Mouse (Mus musculus) intestine, postnatal 0 days (tissue): ENCODE data around the gene Negr1. TPM values are rescaled to one million over a fixed set of nuclear protein-coding genes. Genes with fewer than 3 reads are reported as not detected.

ENCODE experiments used
- ATAC-seq: fragments of 200-750 bp; cut with Nextera tagmentation; 2 replicates; pipeline ENCODE4 v1.8.0; 2017; ENCODE audit warnings: mild to moderate bottlenecking, moderate TSS enrichment, moderate library complexity
- H3K27ac ChIP-seq: fragments of 300-500 bp; sonication (generic); 2 replicates; pipeline ENCODE4 v1.5.1; 2014; ENCODE audit warnings: mild to moderate bottlenecking, low read depth, low read length, moderate library complexity
- H3K27me3 ChIP-seq: fragments of 300-500 bp; sonication (generic); replicated peaks from 2 replicates; pipeline ENCODE4 v1.6.1; 2014; ENCODE audit warnings: low read length, mixed read lengths; ENCODE audit not compliant: control insufficient read depth, insufficient read depth
- H3K36me3 ChIP-seq: fragments of 300-500 bp; sonication (generic); 2 replicates; pipeline ENCODE4 v1.6.1; 2014; ENCODE audit warnings: mild to moderate bottlenecking, moderate library complexity; ENCODE audit not compliant: control insufficient read depth, insufficient read depth
- H3K4me1 ChIP-seq: fragments of 300-500 bp; sonication (generic); replicated peaks from 2 replicates; pipeline ENCODE4 v1.6.1; 2014; ENCODE audit warnings: antibody characterized with exemption, low read length, mixed read lengths; ENCODE audit not compliant: control insufficient read depth, insufficient read depth
- H3K4me2 ChIP-seq: fragments of 300-500 bp; sonication (generic); replicated peaks from 2 replicates; pipeline ENCODE4 v1.6.1; 2014; ENCODE audit warnings: low read depth, mild to moderate bottlenecking, moderate library complexity
- H3K4me3 ChIP-seq: fragments of 300-500 bp; sonication (generic); 2 replicates; pipeline ENCODE4 v1.5.1; 2014; ENCODE audit warnings: low read depth, low read length
- H3K9ac ChIP-seq: fragments of 300-500 bp; sonication (generic); 2 replicates; pipeline ENCODE4 v1.6.1; 2014; ENCODE audit warnings: mild to moderate bottlenecking, low read depth, low read length
- H3K9me3 ChIP-seq: fragments of 300-500 bp; sonication (generic); 2 replicates; pipeline ENCODE4 v1.6.1; 2016; ENCODE audit warnings: mixed run types; ENCODE audit not compliant: control insufficient read depth
- CTCF ChIP-seq: sonication (generic); IDR thresholded peaks from 2 replicates; pipeline ENCODE4 v1.5.1; 2016; ENCODE audit warnings: low read depth, mild to moderate bottlenecking, control low read depth, antibody characterized with exemption, moderate library complexity
- WGBS: fragments of 180-500 bp; shearing (Covaris S2); extraction: QIAGEN DNeasy Blood & Tissue Kit; methylation state at CpG from one replicate; pipeline ENCODE4 v1.1.7; 2014; 5-methylcytosine and 5-hydroxymethylcytosine counted together
- polyA plus RNA-seq: library from polyadenylated mRNA; unstranded; fragments of >200 nt; fragmentation: Nextera tagmentation; extraction: Ambion mirVana; gene quantifications from 2 replicates; pipeline ENCODE4 v1.2.1, GENCODE M21; 2015

Negr1 gene
- polyA plus RNA-seq, 1 experiment from 2014 or later, result 2.0 TPM

- H3K27ac ChIP-seq, result no peak overlapping the region
- no peaks in the 10 kb centered on the region for H3K36me3 ChIP-seq
- H3K4me1 ChIP-seq, result no peaks in the 10 kb centered on the region
- H3K9me3 ChIP-seq, result no peaks in the 10 kb centered on the region
- no peaks in the 10 kb centered on the region for H3K27me3 ChIP-seq
- no peak overlapping the region for H3K9ac ChIP-seq
- WGBS, result 71% methylated on average over 1 of the region's 1 CpGs
- no peak overlapping the region for H3K4me2 ChIP-seq
- no peak overlapping the region for H3K4me3 ChIP-seq
- no peak for TF ChIP-seq CTCF
- no peak for ATAC-seq
These were observed 772.6 kb downstream of the Negr1 start for GRCm38 (mm10) chr3:157334169-157334568.

- H3K27ac ChIP-seq, result no peak overlapping the region
- no peak for ATAC-seq
- no peak overlapping the region for H3K4me2 ChIP-seq
- WGBS, result 76% methylated on average over 2 of the region's 2 CpGs
- no peak overlapping the region for H3K9ac ChIP-seq
- TF ChIP-seq CTCF, result no peak
- H3K9me3 ChIP-seq, result no peaks in the 10 kb centered on the region
- H3K4me3 ChIP-seq, result no peak overlapping the region
- no peaks in the 10 kb centered on the region for H3K36me3 ChIP-seq
- no peaks in the 10 kb centered on the region for H3K4me1 ChIP-seq
- H3K27me3 ChIP-seq, result no peaks in the 10 kb centered on the region
These were observed 787.9 kb downstream of the Negr1 start for GRCm38 (mm10) chr3:157349480-157349879.

GRCm38 (mm10) chr3:157358905-157359304, 797.3 kb downstream of the Negr1 start:
- no peak overlapping the region for H3K27ac ChIP-seq
- H3K9me3 ChIP-seq, result no peaks in the 10 kb centered on the region
- no peak overlapping the region for H3K4me2 ChIP-seq
- no peak overlapping the region for H3K4me3 ChIP-seq
- H3K9ac ChIP-seq, result no peak overlapping the region
- WGBS, result 46% methylated on average over 3 of the region's 3 CpGs
- no peaks in the 10 kb centered on the region for H3K4me1 ChIP-seq
- no peaks in the 10 kb centered on the region for H3K27me3 ChIP-seq
- H3K36me3 ChIP-seq, result no peaks in the 10 kb centered on the region
- no peak for ATAC-seq
- peak; percentile 61 for TF ChIP-seq CTCF

- no peaks in the 10 kb centered on the region for H3K9me3 ChIP-seq
- WGBS, result 75% methylated on average over 6 of the region's 6 CpGs
- no peak overlapping the region for H3K4me3 ChIP-seq
- no peak overlapping the region for H3K9ac ChIP-seq
- no peak for ATAC-seq
- TF ChIP-seq CTCF, result no peak
- no peaks in the 10 kb centered on the region for H3K4me1 ChIP-seq
- H3K4me2 ChIP-seq, result no peak overlapping the region
- no peaks in the 10 kb centered on the region for H3K36me3 ChIP-seq
- H3K27me3 ChIP-seq, result no peaks in the 10 kb centered on the region
- H3K27ac ChIP-seq, result no peak overlapping the region
These were observed 798.2 kb downstream of the Negr1 start for GRCm38 (mm10) chr3:157359840-157360239.
